Mouse (Mus musculus): Measurements from ENCODE around the gene Slc2a12. TPM values are rescaled to one million over a fixed set of nuclear protein-coding genes. Genes with fewer than 3 reads are reported as not detected.
A peak's percentile ranks its signal among the peaks of the same experiment; 100 is the strongest.

Slc2a12 gene
- total RNA-seq, 2 experiments from 2014 or later: 3.1 to 6.0 TPM

DNA sequence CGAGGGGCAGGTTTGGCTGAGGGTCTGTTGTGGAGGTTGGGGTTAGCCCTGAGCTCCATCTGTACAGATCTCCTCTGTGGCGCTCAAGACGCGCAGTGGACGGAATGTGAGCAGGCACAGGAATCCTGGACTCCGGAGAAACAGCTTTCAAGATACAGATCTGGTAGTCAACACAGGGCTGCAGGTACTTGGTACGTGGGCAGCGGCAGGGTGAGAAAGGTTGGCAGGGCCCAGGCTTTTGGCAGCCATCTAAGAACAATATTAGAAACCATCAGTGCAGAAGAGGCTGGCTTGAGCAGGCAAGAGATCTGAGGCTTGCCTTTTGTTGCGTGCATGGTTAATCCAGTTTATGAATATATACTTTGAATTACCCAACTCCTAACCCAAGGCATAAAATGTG, 51.4 kb downstream of the Slc2a12 start:
- TF ChIP-seq CTCF (conservative IDR thresholded peaks at IDR 0.05): no peak
- no peak for DNase-seq (ENCODE audit: low spot score in 2 of 2)
- Histone ChIP-seq H3K4me3 (no peak overlapping the region), H3K27ac (no peak overlapping the region)

DNA sequence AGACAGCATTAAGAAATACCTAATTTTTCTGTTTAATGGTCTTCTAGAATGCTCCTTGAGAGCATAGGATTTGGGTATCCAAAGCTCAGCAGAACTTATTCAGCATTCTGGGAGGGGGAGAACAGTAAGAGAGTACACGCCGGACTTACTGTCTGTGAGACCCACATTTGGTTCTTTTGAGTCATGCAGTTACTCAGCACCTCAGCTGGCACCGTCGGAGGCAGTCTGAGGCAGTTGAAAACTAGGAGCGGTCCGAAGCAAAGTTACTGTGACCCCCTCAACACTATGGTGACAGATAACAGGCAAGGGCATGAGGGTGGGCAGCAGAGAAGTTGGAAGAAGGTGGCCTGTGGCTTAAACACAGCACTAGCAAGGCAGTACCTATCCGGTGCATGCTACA, 52.1 kb downstream of the Slc2a12 start:
- no peak for TF ChIP-seq CTCF (conservative IDR thresholded peaks at IDR 0.05)
- no peak for DNase-seq (ENCODE audit: low spot score in 2 of 2)
- Histone ChIP-seq H3K27ac (peak overlapping the region; percentile 48; the same call in 1 of the 2 replicates), H3K4me3 (no peak overlapping the region)

DNA sequence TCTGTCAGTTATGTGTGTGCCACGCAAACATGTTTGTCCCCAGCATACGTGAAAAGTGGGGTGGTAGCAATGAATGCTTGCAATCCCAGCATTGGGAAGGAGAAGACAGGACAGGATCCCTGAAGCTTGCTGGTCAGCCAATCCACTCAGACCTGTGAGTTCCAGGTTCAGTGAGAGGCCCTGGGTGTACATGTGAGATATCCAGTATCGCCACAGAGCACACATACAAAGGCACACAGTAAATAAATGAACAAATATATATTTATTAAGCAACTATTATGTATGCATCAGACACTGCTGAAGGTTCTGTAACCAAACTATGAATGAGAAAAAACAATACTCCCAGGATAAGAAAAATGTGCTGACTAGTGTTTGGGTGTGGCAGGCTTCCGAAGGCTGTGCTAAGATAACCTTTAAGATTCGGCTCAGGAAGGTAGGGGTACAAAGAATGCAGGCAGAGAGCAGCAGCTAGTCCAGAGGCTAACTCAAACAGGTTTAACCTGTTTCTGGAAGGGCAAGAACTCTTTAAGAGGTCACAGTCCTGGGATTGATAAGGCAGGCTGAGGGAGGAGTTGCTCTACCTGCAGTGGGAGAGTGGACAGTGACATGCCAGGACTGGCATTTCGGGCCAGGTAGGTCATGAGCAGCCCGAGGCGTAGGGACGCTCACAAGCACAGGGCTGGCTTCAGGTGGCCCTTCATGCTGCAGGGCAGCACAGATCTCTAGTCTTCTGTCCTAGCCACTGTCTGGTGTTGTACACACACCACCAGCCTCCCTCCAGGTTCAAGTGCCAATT, 53.5 kb downstream of the Slc2a12 start:
- TF ChIP-seq CTCF (conservative IDR thresholded peaks at IDR 0.05): no peak
- Histone ChIP-seq H3K27ac (peak overlapping the region; percentile 48), H3K4me3 (no peak overlapping the region)
- no peak for DNase-seq (ENCODE audit: low spot score in 2 of 2)

DNA sequence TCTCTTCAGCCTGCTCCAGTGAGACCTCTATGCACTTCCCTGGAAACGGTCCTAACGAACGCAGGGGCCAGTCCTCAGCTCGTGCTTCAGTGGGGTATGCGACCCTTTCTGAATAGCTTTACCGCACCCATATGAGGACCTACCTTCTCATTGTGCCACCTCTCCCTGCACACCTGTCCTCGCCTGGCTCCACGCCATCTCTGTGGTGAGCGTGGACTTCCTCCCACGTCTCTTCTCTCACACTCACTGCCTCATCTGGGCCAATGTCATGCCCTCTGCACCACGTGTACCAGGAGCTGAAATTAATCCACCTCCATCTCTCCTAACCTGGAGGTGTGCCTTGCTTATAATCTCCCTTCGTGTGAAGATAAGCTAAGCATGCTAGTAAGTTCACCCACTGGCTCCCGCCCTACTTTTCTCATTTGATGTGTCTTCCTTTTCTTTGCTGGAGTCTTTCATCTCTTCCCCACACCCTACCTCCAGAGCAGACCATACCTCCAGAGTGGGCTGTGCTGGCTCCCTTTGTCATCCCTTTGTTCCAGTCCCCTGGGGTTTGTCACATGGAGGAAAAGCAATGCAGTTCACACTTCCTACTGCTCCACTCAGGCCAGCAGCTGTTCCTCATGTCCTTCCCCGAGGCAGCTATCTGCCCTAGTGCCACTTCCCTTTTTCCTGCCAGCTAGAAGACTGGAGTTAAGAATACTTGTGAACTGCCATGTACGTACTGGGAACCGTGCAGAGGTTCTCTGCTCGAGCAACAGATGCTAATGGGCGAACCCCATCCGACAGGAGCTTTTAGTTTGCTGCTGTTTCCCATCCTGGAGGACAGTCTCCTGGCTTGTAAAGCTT, 54.9 kb downstream of the Slc2a12 start:
- TF ChIP-seq CTCF (conservative IDR thresholded peaks at IDR 0.05): no peak
- DNase-seq (ENCODE audit: low spot score in 2 of 2): no peak
- no peak overlapping the region for H3K4me3 ChIP-seq
- peak overlapping the region; percentile 82 for H3K27ac ChIP-seq

DNA sequence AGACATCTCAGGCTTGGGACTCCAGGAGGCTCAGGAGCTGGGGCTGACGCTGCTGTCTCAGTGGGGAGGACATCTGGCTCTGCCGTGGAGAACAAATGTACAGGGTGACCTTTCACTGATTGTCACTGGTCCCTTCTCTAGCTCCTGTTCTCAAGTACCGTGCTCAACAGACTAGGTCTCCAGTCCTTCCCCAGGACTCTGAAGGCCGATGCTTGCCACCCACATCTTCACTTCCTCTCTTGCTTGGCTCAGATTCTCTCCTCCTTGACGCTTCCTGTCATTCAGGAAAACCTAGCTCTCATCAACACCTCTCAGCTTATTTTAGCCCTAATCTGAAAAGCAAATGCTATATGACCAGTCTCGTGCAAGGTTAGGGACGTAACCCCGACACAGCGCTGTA, 56.0 kb downstream of the Slc2a12 start:
- no peak for DNase-seq (ENCODE audit: low spot score in 2 of 2)
- Histone ChIP-seq H3K27ac (peak overlapping the region; percentile 82), H3K4me3 (no peak overlapping the region)
- no peak for TF ChIP-seq CTCF (conservative IDR thresholded peaks at IDR 0.05)

DNA sequence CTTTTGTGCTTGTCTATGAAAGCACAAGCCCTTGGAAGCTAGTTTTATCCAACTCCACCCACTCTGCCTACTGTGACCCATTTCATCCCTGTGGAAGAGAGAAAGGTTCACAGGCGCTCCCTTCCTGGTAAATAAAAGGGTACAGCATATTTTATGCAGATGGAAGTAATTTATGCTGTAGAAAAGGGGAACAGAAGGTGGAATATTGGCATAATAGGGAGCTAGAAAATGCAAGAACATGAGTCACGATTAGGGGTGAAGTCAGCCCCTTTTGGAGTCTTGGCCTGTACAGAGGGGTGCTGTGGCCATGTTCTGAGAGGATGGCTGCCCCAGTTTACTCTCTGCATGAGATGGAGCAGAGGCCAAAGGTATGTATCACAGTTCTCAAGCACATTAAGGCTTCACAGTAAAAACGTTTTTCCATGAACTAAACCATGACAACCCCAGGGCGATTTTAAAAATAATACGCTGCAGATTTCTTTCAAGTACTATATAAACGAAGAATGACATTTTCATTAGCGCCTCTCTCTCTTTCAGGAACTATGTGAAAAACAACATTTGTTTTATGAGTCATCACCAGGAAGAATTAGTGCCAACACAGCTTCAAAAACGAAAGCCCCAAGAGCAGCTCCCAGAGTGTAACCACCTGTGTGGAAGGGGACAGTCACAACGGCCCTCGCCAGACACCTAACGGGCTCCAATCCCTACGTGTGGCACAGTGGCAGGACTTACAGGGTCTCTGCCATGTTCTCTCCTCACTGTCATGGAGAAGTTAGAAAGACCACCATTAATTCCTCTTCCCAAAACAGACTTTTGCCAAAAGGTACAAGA, 56.9 kb downstream of the Slc2a12 start:
- peak; percentile 45 to 56 for DNase-seq (ENCODE audit: low spot score in 2 of 2)
- peak overlapping the region; percentile 82 for H3K27ac ChIP-seq
- H3K4me3 ChIP-seq: no peak overlapping the region
- no peak for TF ChIP-seq CTCF (conservative IDR thresholded peaks at IDR 0.05)

DNA sequence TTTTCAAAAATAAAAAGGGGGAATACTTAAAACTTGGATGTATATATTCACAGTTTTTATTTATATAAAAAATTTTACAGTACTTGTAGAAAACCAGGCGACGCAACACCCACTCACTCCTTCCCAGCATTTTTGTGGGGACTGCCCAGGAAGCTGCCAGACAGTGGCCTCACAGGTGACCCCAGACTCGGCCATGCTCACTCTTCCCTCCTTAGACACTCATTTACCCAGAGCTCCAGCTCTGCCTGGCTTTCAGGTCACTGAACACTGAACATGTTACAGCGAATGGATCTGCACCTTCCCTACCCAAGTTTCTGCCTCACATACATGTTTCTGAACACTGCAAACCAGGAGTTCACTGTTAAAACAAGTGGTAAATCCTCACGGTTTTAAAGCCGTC, 59.0 kb downstream of the Slc2a12 start:
- H3K27ac ChIP-seq: peak overlapping the region; percentile 82; the same call in 1 of the 2 replicates
- DNase-seq (ENCODE audit: low spot score in 2 of 2): no peak
- H3K4me3 ChIP-seq: no peak overlapping the region
- TF ChIP-seq CTCF (conservative IDR thresholded peaks at IDR 0.05): no peak

DNA sequence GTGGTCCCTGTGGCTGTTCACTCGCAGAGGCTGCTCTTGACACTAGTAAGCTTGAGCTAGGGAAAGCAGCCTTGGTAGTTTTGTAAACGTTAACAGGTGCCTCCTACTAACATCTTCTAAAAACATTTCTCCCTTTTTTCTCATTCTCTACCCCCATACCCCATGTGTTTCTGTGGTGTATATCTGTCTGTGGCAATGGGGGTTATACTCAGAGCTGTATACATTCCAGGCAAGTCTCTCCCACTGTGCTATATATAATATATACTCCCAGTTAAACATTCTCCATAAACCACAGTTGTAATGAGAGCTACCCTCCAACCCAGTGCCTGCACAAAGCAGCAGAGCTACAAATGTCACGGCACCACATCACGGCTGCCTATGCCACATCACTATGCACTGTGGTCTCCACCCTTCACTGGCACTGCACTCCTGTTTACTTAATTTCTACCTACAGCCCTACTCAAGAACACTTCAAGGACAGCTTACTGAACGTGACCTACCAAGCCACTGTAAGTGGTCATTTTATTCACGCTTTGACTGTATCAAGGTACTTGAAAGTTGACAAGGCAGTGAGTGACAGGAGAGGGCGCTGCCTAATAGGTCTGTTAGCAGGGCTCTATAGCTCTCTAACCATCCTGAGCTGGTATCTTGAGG, 63.5 kb downstream of the Slc2a12 start:
- Histone ChIP-seq H3K4me3 (no peak overlapping the region), H3K27ac (peak overlapping the region; percentile 53; the same call in 1 of the 2 replicates)
- DNase-seq (ENCODE audit: low spot score in 2 of 2): no peak
- TF ChIP-seq CTCF (conservative IDR thresholded peaks at IDR 0.05): no peak

DNA sequence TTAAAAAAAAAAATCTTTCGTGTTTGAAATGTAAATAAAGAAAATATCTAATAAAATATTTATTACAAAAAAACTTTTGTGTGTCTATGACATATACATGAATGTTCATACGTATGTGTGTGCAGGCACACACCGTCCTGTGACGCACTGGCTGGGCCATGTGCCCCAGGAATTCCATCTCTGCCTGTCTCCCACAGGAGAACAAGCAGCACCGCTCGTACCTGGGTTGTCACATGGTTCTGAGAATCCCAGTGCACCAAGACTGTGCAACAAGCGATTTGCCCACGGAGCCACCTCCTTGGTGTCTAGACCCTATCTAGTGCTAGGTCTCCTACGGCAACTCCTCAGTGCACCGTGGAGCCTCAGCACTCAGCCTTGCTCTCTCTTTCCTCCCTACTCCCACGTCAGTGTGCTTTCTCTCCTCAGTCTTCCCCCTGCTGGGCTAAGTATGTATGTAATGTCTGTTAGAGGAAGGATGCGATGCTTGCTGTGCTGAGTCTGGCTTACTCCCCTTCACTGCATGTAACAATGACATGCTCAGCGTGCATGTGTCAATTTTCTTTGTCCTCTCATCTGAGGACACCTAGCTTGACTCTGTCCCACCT, 65.5 kb downstream of the Slc2a12 start:
- DNase-seq (ENCODE audit: low spot score in 2 of 2): no peak
- TF ChIP-seq CTCF (conservative IDR thresholded peaks at IDR 0.05): peak; percentile 65

DNA sequence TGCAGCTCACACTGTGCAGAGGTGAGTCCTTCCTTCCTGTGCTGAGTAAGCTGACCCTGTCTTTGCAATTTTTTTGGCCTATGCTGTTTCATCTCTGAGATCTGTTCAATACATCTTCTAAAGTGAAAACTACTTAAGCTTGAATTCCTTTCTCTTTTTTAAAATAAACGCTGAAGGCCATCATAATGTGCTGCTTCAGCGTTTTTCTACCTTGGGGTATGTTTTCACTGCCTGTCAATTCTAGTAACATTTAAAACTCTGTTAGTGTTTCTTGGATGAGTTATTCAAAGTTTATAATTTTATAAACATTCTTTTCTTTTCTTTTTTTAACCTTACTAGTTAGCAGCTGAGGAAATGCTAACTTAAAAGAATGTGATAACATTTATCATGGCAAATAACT, 68.1 kb downstream of the Slc2a12 start:
- no peak for DNase-seq (ENCODE audit: low spot score in 2 of 2)
- no peak overlapping the region for H3K4me3 ChIP-seq
- no peak overlapping the region for H3K27ac ChIP-seq
- no peak for TF ChIP-seq CTCF (conservative IDR thresholded peaks at IDR 0.05)

More for the DNA sequence above, 65.5 kb downstream of the Slc2a12 start:
- no peak overlapping the region for H3K27ac ChIP-seq
- no peak overlapping the region for H3K4me3 ChIP-seq

DNA sequence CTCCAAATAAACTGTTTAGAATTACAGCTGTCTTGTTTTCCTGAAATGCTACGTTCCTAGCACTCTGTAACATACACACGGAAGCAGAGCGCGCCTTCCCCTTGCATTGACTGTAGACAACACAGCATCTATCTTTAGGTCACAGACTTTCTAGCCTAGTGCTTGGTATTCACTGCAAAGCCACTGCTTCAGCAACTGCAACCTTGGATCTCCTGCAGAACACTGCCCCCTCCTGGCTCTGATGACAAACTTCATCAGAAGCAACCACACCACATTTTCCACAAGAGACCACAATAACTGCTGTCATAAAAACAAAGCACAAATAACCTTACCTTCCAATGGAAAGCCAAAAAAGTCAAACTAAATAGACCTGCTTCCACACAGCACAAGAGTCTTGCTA, 69.7 kb downstream of the Slc2a12 start:
- H3K4me3 ChIP-seq: no peak overlapping the region
- DNase-seq (ENCODE audit: low spot score in 2 of 2): peak in 1 of 2 experiments; percentile 66
- TF ChIP-seq CTCF (conservative IDR thresholded peaks at IDR 0.05): peak; percentile 96
- H3K27ac ChIP-seq: no peak overlapping the region

DNA sequence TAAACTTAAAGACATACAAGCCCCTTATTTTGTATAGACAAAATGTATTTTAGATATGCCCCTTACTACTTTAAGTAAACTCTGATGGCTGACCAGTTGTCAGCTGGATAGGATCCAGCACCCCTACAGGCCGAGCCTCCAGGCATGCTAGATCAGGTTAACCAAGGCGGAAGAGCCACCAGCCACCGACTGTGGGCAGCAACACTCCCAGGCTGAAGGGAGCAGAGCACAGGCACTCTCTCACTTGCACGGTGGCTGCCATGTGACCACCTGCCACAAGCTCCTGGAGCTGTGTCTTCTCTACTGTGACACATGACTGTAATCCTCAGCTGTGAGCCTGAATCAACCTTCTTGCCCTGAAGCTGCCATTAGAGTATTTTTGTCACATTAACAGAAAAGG, 73.7 kb downstream of the Slc2a12 start:
- Histone ChIP-seq H3K4me3 (no peak overlapping the region), H3K27ac (no peak overlapping the region)
- DNase-seq (ENCODE audit: low spot score in 2 of 2): no peak
- TF ChIP-seq CTCF (conservative IDR thresholded peaks at IDR 0.05): no peak; the same call in 1 of the 2 replicates
